Mouse (Mus musculus) testis, adult 2 months (tissue): Measurements from ENCODE around the gene Ksr2.

Experiments
- CTCF ChIP-seq: fragments of 200-500 bp; IDR thresholded peaks from 2 replicates; pipeline ENCODE4 v1.5.1; 2012; ENCODE audit warnings: low read depth, mild to moderate bottlenecking, inconsistent platforms, low read length, moderate library complexity; ENCODE audit not compliant: control insufficient read depth, insufficient read depth, insufficient replicate concordance
- POLR2A ChIP-seq: fragments of 200-500 bp; IDR thresholded peaks from 2 replicates; pipeline ENCODE4 v1.6.1; 2012; ENCODE audit warnings: low read depth, mild to moderate bottlenecking, inconsistent platforms, low read length, moderate library complexity; ENCODE audit not compliant: control insufficient read depth

GRCm38 (mm10) chr5:117521156-117521555, 107.4 kb downstream of the Ksr2 start:
- TF ChIP-seq CTCF (no peak), POLR2A (no peak)
